ENCODE assay signal across 8 mouse cellular contexts in genomic region chr17:50237436-50237709, GRCm38 (mm10). TPM values are rescaled to one million over a fixed set of nuclear protein-coding genes. Genes with fewer than 3 reads are reported as not detected.
DNase-seq lines count a peak whose midpoint lies in the region; ATAC-seq and TF ChIP-seq lines count a peak whose summit lies in the region.

No protein-coding gene starts in this region.

- no peaks in the 10 kb centered on the region for H3K36me3 ChIP-seq in heart, embryonic 11.5 days (ENCODE audit: control insufficient read depth, insufficient read depth, low read length)
- no peaks in the 10 kb centered on the region for H3K36me3 ChIP-seq in intestine, embryonic 16.5 days (ENCODE audit: control insufficient read depth, insufficient read depth, low read length)
- H3K36me3 ChIP-seq in midbrain, embryonic 13.5 days: no peaks in the 10 kb centered on the region

- no peak overlapping the region for H3K4me2 ChIP-seq in heart, embryonic 11.5 days
- H3K4me2 ChIP-seq in intestine, embryonic 16.5 days (ENCODE audit: low read depth, low read length): no peak overlapping the region
- H3K4me2 ChIP-seq in midbrain, embryonic 13.5 days (replicated peaks): peak overlapping the region; percentile 34

- H3K9ac ChIP-seq in heart, embryonic 11.5 days (ENCODE audit: low read depth, low read length): no peak overlapping the region
- H3K9ac ChIP-seq in intestine, embryonic 16.5 days (ENCODE audit: low read depth, low read length): no peak overlapping the region
- H3K9ac ChIP-seq in midbrain, embryonic 13.5 days (replicated peaks): no peak overlapping the region

- 5% methylated on average over 8 of the region's 8 CpGs for WGBS in heart, embryonic 11.5 days (ENCODE audit: insufficient replicate concordance)
- WGBS in intestine, embryonic 16.5 days: 6% methylated on average over 8 of the region's 8 CpGs
- 4% methylated on average over 8 of the region's 8 CpGs for WGBS in midbrain, embryonic 13.5 days

- H3K27ac ChIP-seq in heart, embryonic 11.5 days (ENCODE audit: low read depth, low read length): no peak overlapping the region
- peak overlapping the region; percentile 41; the same call in 1 of the 2 replicates for H3K27ac ChIP-seq in gastrocnemius, adult 2 months
- no peak overlapping the region for H3K27ac ChIP-seq in intestine, embryonic 16.5 days (ENCODE audit: low read length)
- H3K27ac ChIP-seq in midbrain, embryonic 13.5 days: peak overlapping the region; percentile 89

- peaks cover 3% of the 10 kb centered on the region for H3K27me3 ChIP-seq in heart, embryonic 11.5 days (ENCODE audit: control insufficient read depth, insufficient read depth, low read length)
- H3K27me3 ChIP-seq in intestine, embryonic 16.5 days (replicated peaks; ENCODE audit: control insufficient read depth, insufficient read depth, low read length): no peaks in the 10 kb centered on the region
- peaks cover 15% of the 10 kb centered on the region; the same call in 1 of the 2 replicates for H3K27me3 ChIP-seq in midbrain, embryonic 13.5 days

- intact Hi-C loops in gastrocnemius, adult 2 months (cut with DNase I): loop anchor here (2.0 to 5.0 kb wide), 3 partner anchors 49 to 300 kb away; no protein-coding TSS in a partner anchor
- intact Hi-C loops in left cerebral cortex, postnatal 10 days (cut with DNase I): loop anchor here (5.0 kb wide), 3 partner anchors 270 to 300 kb away; no protein-coding TSS in a partner anchor

- H3K9me3 ChIP-seq in heart, embryonic 11.5 days (replicated peaks; ENCODE audit: control insufficient read depth, low read length): no peaks in the 10 kb centered on the region
- no peaks in the 10 kb centered on the region for H3K9me3 ChIP-seq in intestine, embryonic 16.5 days (ENCODE audit: control insufficient read depth, low read length)
- H3K9me3 ChIP-seq in midbrain, embryonic 13.5 days: no peaks in the 10 kb centered on the region

- H3K4me3 ChIP-seq in heart, embryonic 11.5 days (ENCODE audit: low read depth, low read length): no peak overlapping the region
- H3K4me3 ChIP-seq in gastrocnemius, adult 2 months: peak overlapping the region; percentile 35; the same call in 1 of the 2 replicates
- no peak overlapping the region for H3K4me3 ChIP-seq in intestine, embryonic 16.5 days (ENCODE audit: low read length)
- H3K4me3 ChIP-seq in midbrain, embryonic 13.5 days (replicated peaks): no peak overlapping the region

- no peak; the same call in none of the 2 replicates for TF ChIP-seq CTCF in gastrocnemius, adult 2 months (IDR thresholded peaks at IDR 0.05)

- no peaks in the 10 kb centered on the region for H3K4me1 ChIP-seq in heart, embryonic 11.5 days (ENCODE audit: control insufficient read depth, insufficient read depth, low read length)
- H3K4me1 ChIP-seq in intestine, embryonic 16.5 days (ENCODE audit: control insufficient read depth, insufficient read depth, low read length): no peaks in the 10 kb centered on the region
- H3K4me1 ChIP-seq in midbrain, embryonic 13.5 days (replicated peaks): peaks cover 19% of the 10 kb centered on the region

- no peak for ATAC-seq in heart, embryonic 11.5 days (replicated peaks; ENCODE audit: insufficient number of reproducible peaks, low FRiP score, low TSS enrichment)
- ATAC-seq in common myeloid progenitor, adult 5-6 weeks (replicated peaks; ENCODE audit: low read depth, poor library complexity, severe bottlenecking): peak; percentile 93
- ATAC-seq in intestine, embryonic 16.5 days: peak; percentile 67; the same call in 1 of the 2 replicates
- ATAC-seq in midbrain, embryonic 13.5 days: peak; percentile 90

- DNase-seq in heart, adult 11 months: peak; percentile 97
- DNase-seq in gastrocnemius, adult 2 months: peak; percentile 84
- DNase-seq in left cerebral cortex, postnatal 10 days (ENCODE audit: extremely low spot score in 1 of 2, low spot score in 2 of 2): peak; percentile 81 to 85
- DNase-seq in skeletal muscle tissue, adult 2 months (ENCODE audit: low read depth, low spot score): peak; percentile 54

RNA-seq across cellular contexts. Expression of gene Rftn1, which starts 46.9 kb away (rescaled TPM):
- 11.2 and 13.8 TPM in 2 replicates for polyA plus RNA-seq in heart, embryonic 11.5 days (2014; fragmentation: Nextera tagmentation; extraction: Ambion mirVana)
- total RNA-seq in common myeloid progenitor, adult 5-6 weeks (2017): 37.4 and 43.0 TPM in 2 replicates
- total RNA-seq in gastrocnemius, adult 2 months (2021): 10 to 100 TPM; 11.4 to 16.9 TPM
- 9.0 and 9.3 TPM in 2 replicates for polyA plus RNA-seq in intestine, embryonic 16.5 days (2015; fragmentation: Nextera tagmentation; extraction: Ambion mirVana)
- 10 to 100 TPM; 12.5 to 13.2 TPM for total RNA-seq in left cerebral cortex, postnatal 10 days (2021)
- 10.9 and 12.2 TPM in 2 replicates for polyA plus RNA-seq in midbrain, embryonic 13.5 days (2015; fragmentation: Nextera tagmentation; extraction: Ambion mirVana)

RNA-seq across cellular contexts. Expression of gene Dazl, which starts 56.1 kb away (rescaled TPM):
- polyA plus RNA-seq in heart, embryonic 11.5 days (2014; fragmentation: Nextera tagmentation; extraction: Ambion mirVana): 0.50 and 0.65 TPM in 2 replicates
- total RNA-seq in common myeloid progenitor, adult 5-6 weeks (2017): not detected in 2 replicates
- total RNA-seq in gastrocnemius, adult 2 months (2021): under 1 TPM; 0.18 to 0.22 TPM
- 0.20 and 0.60 TPM in 2 replicates for polyA plus RNA-seq in intestine, embryonic 16.5 days (2015; fragmentation: Nextera tagmentation; extraction: Ambion mirVana)
- total RNA-seq in left cerebral cortex, postnatal 10 days (2021): 1 to 10 TPM; 2.5 to 2.6 TPM
- 0.27 and 0.30 TPM in 2 replicates for polyA plus RNA-seq in midbrain, embryonic 13.5 days (2015; fragmentation: Nextera tagmentation; extraction: Ambion mirVana)

Comparison
In these comparisons a context has a peak if more than half of its experiments do, and no peak if none do; other contexts are left out.
1. H3K27ac ChIP-seq: peak in gastrocnemius, adult 2 months (single experiment) and midbrain, embryonic 13.5 days (single experiment); none in heart, embryonic 11.5 days (single experiment) and intestine, embryonic 16.5 days (single experiment).
2. Peak in every context shown above with its lines, with median percentiles within 50 percentile points of each other: DNase-seq.